Mouse (Mus musculus): ENCODE results near the gene Cog2. TPM values are rescaled to one million over a fixed set of nuclear protein-coding genes. Genes with fewer than 3 reads are reported as not detected.

The Cog2 gene
- polyA plus RNA-seq (2015; fragmentation: Nextera tagmentation; extraction: Ambion mirVana): 30.4 and 32.2 TPM in 2 replicates

DNA sequence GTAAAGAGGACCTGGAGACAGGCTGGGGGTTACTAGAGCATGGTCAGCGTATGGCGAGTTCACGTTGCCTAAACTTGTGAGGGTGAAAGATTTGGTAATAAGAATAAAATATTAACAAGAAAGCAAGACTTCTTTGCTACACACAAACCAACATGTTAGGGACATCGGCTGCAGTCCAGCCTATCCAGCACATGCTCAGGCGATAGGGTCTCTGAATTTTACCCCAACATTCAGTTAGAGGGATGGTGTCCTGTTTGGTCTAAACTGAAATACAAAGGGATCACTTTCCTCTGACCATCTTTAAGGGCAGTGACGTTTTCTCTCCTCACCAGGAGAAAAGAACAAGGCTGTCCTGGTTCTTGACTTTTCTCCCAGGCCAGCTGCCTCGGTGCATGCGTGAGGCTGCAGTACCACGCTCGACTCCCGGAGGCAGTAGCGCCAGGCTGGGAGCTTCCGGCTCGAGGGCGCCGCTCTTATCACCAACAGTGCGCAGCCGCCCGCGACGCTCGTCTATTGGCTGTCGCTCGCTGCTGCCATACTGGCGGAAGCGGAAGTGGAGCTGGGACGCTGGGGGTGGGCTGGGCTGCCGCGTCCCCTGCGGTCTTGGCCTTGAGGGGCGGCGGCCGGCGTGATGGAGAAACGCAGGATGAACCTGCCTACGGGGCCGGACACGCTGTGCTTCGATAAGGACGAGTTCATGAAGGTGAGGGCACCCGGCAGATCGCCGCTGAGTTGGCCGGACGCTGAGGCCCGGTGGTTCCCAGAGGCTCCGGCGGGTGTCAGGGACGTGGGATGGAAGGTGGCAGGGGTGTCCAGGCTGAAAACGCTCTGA is at the start of gene Cog2:
Gene Cog2, plus strand, starts transcription at position 519 of the 832 bp plus-strand sequence.
- no peaks in the 10 kb centered on the region for H3K9me3 ChIP-seq (replicated peaks)
- peak within 1 kb of the TSS; percentile 82 for H3K9ac ChIP-seq (replicated peaks)
- 0 out of 2 replicates have a peak within 1 kb of the TSS, but pooled peaks have one; percentile 48 for H3K27ac ChIP-seq (replicated peaks)
- peak within 1 kb of the TSS; percentile 71 for H3K4me2 ChIP-seq
- H3K36me3 ChIP-seq: peaks cover 10% of the 10 kb centered on the region
- WGBS: 11% methylated on average over 50 of the region's 50 CpGs
- peaks cover 24% of the 10 kb centered on the region for H3K4me1 ChIP-seq
- peaks cover 21% of the 10 kb centered on the region for H3K27me3 ChIP-seq (replicated peaks)
- peak; percentile 99 for ATAC-seq (ENCODE audit: low FRiP score)
- peak within 1 kb of the TSS; percentile 76 for H3K4me3 ChIP-seq (replicated peaks)

DNA sequence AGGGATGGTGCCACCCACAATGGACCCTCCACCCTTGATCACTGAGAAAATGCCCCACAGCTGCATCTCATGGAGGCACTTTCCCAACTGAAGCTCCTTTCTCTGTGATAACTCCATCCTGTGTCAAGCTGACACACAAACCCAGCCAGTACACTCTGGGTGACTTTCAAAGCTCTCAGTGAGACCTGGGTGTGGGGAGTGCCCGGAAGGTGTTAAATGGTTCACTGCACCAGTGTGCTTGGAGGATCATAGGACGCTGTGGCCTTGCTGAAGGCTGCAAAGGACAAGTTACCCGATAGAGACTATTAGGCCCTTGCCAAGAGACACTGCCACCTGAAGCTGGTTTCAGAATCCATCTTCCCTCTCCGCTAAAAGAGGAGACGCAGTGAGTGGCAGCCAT is 44.9 kb upstream of the Cog2 start:
- Histone ChIP-seq H3K4me2 (no peak overlapping the region), H3K27me3 (replicated peaks) (no peaks in the 10 kb centered on the region), H3K4me3 (replicated peaks) (no peak overlapping the region), H3K36me3 (no peaks in the 10 kb centered on the region), H3K27ac (replicated peaks) (no peak overlapping the region), H3K9ac (replicated peaks) (no peak overlapping the region), H3K9me3 (replicated peaks) (no peaks in the 10 kb centered on the region), H3K4me1 (no peaks in the 10 kb centered on the region)
- ATAC-seq (ENCODE audit: low FRiP score): no peak
- WGBS: 89% methylated on average over 5 of the region's 5 CpGs

DNA sequence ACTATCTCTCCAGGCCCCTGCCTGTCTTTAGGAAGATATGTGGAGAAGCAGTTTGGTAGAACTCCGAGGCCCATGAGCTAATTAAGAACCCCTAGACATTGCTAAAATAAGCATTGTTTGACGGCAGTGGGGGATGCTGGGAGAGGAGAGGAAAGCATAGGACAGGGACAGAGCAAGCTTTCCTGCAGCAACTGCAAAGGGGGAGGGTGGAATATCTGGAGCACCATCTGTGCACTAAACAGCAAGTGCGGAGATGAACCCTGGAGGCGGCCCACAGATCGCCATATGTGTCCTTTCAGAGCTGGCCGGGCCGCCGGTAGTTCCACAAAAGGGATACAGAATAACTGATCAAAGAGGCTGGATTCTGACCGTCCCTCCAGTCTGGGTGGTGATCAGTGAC is 43.9 kb upstream of the Cog2 start:
- no peak for ATAC-seq (ENCODE audit: low FRiP score)
- H3K27ac ChIP-seq (replicated peaks): no peak overlapping the region
- H3K4me1 ChIP-seq: no peaks in the 10 kb centered on the region

DNA sequence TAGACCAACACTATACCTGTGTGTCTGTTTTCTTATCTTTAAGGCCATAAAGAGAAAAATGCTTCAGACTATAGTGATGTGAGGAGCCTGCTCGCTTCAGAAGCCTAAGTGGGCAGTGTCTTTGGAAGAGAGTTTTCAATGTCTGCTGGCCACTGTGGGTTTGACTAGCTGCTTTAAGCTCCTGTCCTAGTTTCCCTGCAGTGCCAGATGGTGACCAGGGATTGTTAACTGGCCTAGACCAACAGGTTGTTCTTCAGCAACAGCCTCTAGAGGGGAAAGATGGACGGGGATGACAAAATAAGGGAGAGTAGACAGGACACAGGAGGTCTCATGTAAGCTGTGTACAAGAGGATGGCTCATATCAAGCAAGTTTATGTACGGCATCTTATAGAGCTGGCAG is 41.3 kb upstream of the Cog2 start:
- no peaks in the 10 kb centered on the region for H3K4me1 ChIP-seq
- 84% methylated on average over 3 of the region's 3 CpGs for WGBS
- ATAC-seq (ENCODE audit: low FRiP score): no peak
- no peaks in the 10 kb centered on the region for H3K36me3 ChIP-seq
- no peak overlapping the region for H3K4me3 ChIP-seq (replicated peaks)
- no peak overlapping the region for H3K4me2 ChIP-seq
- no peak overlapping the region for H3K9ac ChIP-seq (replicated peaks)
- H3K27ac ChIP-seq (replicated peaks): no peak overlapping the region
- no peaks in the 10 kb centered on the region for H3K9me3 ChIP-seq (replicated peaks)
- H3K27me3 ChIP-seq (replicated peaks): no peaks in the 10 kb centered on the region

More for the DNA sequence above, 43.9 kb upstream of the Cog2 start:
- Histone ChIP-seq H3K9ac (replicated peaks) (no peak overlapping the region), H3K27me3 (replicated peaks) (no peaks in the 10 kb centered on the region), H3K4me3 (replicated peaks) (no peak overlapping the region), H3K36me3 (no peaks in the 10 kb centered on the region), H3K4me2 (no peak overlapping the region), H3K9me3 (replicated peaks) (no peaks in the 10 kb centered on the region)
- 23% methylated on average over 9 of the region's 9 CpGs for WGBS

DNA sequence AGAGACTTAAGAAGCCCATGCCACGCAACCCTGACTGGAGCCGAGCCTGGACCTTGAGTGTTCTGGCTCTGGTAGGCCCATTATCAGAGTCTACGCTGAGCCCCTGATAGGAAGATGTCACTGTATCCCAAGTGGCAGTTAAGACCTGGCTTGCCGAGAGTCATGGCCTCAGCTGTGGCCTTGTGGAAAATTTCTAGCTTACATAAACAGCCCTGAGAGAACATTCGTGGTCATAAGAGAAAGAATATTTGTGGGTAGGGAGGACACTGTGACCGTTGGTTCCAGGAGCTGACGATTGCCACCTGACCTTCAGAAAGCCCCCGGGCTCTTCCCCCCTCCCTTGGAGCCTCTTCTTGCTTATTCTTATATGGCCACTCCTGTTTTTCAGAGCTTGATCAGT is 40.2 kb upstream of the Cog2 start:
- WGBS: 88% methylated on average over 8 of the region's 8 CpGs

DNA sequence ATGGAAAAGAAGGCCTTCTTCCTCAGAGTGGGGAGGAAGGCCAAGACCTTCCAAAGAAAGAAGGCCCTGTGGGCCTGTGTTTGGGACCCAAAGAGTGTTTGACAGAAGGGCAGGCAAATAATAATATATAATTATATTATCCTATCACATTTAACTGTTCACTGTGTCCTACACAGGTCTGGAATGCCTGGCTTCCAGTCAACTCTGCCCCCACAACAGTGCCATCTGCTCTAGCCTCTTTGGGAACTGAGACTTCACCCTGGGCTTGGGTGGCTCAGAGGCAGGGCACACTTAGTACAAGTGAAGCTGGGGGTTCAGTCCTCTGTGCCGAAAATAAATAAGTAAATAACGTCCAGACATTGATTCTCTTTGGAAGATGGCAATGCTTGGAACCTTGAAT is 37.8 kb upstream of the Cog2 start:
- Histone ChIP-seq H3K4me2 (no peak overlapping the region), H3K36me3 (no peaks in the 10 kb centered on the region), H3K9ac (replicated peaks) (no peak overlapping the region), H3K27ac (replicated peaks) (no peak overlapping the region), H3K9me3 (replicated peaks) (no peaks in the 10 kb centered on the region), H3K4me3 (replicated peaks) (no peak overlapping the region), H3K4me1 (peaks cover 4% of the 10 kb centered on the region; the same call in 1 of the 2 replicates), H3K27me3 (replicated peaks) (no peaks in the 10 kb centered on the region)
- 90% methylated on average over 2 of the region's 2 CpGs for WGBS
- no peak for ATAC-seq (ENCODE audit: low FRiP score)

More for the DNA sequence above, 40.2 kb upstream of the Cog2 start:
- Histone ChIP-seq H3K36me3 (no peaks in the 10 kb centered on the region), H3K27me3 (replicated peaks) (no peaks in the 10 kb centered on the region), H3K9me3 (replicated peaks) (no peaks in the 10 kb centered on the region), H3K4me3 (replicated peaks) (no peak overlapping the region), H3K27ac (replicated peaks) (no peak overlapping the region), H3K4me1 (no peaks in the 10 kb centered on the region), H3K4me2 (no peak overlapping the region), H3K9ac (replicated peaks) (no peak overlapping the region)
- no peak for ATAC-seq (ENCODE audit: low FRiP score)

DNA sequence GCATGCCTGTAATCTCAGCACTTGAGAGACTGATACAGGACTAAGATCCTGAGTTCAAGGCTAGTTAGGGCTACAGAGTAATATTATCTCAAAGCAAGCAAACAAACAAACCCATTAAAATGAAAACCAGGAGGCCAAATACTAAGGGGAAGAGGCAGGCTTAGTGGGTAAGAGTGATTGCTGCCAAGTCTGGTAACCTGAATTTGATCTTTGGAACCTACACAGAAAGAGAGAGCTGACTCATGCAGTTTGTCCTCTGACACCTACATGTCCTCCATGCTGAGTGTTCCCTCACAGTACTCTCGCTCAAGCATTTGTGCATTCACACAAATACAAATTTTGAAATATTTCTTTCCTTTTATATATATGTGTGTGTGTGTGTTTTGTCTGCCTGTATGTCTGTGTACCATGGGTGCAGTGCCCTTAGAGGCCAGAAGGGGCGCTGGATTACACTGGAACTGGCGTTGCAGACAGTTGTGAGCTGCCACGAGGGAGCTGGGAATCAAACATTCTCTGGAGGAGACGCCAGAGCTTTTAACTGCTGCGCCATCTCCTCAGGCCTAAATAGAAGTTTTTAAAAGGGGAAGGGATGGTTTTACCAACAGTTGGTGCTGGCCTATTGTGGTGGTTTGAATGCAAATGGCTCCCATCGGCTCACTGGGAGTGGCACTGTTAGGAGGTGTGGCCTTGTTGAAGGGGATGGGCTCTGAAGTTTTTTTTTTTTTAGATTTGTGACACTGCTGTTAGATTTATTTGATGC is 37.0 kb upstream of the Cog2 start:
- ATAC-seq (ENCODE audit: low FRiP score): no peak
- no peak overlapping the region for H3K9ac ChIP-seq (replicated peaks)
- H3K36me3 ChIP-seq: no peaks in the 10 kb centered on the region
- H3K4me1 ChIP-seq: peaks cover 4% of the 10 kb centered on the region; the same call in 1 of the 2 replicates
- H3K27me3 ChIP-seq (replicated peaks): no peaks in the 10 kb centered on the region
- 71% methylated on average over 7 of the region's 7 CpGs for WGBS
- H3K27ac ChIP-seq (replicated peaks): no peak overlapping the region
- H3K4me2 ChIP-seq: no peak overlapping the region
- no peaks in the 10 kb centered on the region for H3K9me3 ChIP-seq (replicated peaks)
- H3K4me3 ChIP-seq (replicated peaks): no peak overlapping the region

DNA sequence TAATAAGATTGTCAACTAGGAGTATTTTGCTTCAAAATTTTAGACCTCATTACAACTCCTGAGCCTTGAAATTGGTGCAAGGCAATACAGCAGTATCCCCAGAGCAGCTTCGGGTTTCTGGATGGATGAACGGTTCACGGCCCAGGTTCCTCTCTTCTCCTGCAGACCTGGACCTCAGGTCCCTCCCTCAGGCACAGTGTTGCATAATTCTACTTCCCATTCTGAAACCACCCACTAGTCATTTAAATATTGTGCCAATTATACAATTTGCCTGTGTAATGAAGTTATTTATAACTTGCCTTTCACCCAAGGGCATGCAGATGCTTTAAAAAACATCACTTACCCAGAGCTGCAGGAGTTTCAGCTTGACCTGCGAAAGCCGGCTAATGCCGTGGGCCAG is 31.3 kb upstream of the Cog2 start:
- 90% methylated on average over 6 of the region's 6 CpGs for WGBS
- Histone ChIP-seq H3K9ac (replicated peaks) (no peak overlapping the region), H3K27ac (replicated peaks) (no peak overlapping the region), H3K9me3 (replicated peaks) (no peaks in the 10 kb centered on the region), H3K27me3 (replicated peaks) (no peaks in the 10 kb centered on the region), H3K36me3 (no peaks in the 10 kb centered on the region), H3K4me1 (peaks cover 4% of the 10 kb centered on the region; the same call in 1 of the 2 replicates), H3K4me3 (replicated peaks) (no peak overlapping the region), H3K4me2 (no peak overlapping the region)
- no peak for ATAC-seq (ENCODE audit: low FRiP score)

DNA sequence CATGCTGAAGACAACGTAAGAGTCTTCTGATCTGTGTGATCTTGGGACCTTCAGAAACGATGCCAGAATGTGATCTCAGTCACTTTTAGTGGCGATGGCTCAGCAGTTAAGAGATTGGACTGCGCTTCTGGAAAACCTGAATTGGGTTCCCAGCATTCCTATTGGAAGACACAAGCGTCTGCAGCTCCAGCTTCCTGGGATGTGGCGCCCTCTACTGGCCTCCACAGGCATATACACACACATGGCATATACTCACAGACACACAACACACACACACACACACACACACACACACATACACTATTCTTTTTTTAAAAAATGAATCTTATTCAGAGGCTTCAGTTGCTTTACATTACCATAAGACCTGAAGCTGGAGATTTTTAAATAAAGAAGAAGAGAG is 30.8 kb upstream of the Cog2 start:
- no peak overlapping the region for H3K4me2 ChIP-seq
- H3K9me3 ChIP-seq (replicated peaks): no peaks in the 10 kb centered on the region
- 89% methylated on average over 6 of the region's 6 CpGs for WGBS
- no peak overlapping the region for H3K9ac ChIP-seq (replicated peaks)
- H3K4me1 ChIP-seq: peaks cover 4% of the 10 kb centered on the region; the same call in 1 of the 2 replicates
- no peaks in the 10 kb centered on the region for H3K36me3 ChIP-seq
- ATAC-seq (ENCODE audit: low FRiP score): no peak
- no peaks in the 10 kb centered on the region for H3K27me3 ChIP-seq (replicated peaks)
- no peak overlapping the region for H3K27ac ChIP-seq (replicated peaks)
- H3K4me3 ChIP-seq (replicated peaks): no peak overlapping the region

DNA sequence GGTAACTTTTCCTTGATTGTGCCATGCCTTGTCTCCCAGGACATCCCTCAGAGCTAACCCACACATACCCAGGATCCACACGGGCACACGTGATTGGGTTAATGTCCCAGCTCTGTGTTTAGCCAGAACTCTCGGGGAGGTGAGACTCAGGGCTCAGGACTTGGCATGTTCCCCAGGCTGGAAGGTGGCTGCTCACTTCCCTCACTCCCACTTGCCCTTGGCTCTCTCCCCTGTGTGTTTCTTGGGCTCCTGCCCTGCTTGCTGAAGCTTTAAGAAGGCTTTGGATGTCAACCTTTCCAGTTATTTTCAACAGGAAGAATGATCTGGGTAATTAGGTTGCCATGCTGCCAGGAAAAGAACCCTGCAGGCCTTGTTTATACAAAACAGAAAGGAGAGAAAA is 26.2 kb upstream of the Cog2 start:
- no peaks in the 10 kb centered on the region for H3K36me3 ChIP-seq
- H3K9ac ChIP-seq (replicated peaks): no peak overlapping the region
- 76% methylated on average over 3 of the region's 3 CpGs for WGBS
- H3K4me3 ChIP-seq (replicated peaks): no peak overlapping the region
- no peaks in the 10 kb centered on the region for H3K9me3 ChIP-seq (replicated peaks)
- no peaks in the 10 kb centered on the region for H3K4me1 ChIP-seq
- no peaks in the 10 kb centered on the region for H3K27me3 ChIP-seq (replicated peaks)
- no peak overlapping the region for H3K4me2 ChIP-seq
- ATAC-seq (ENCODE audit: low FRiP score): no peak
- no peak overlapping the region for H3K27ac ChIP-seq (replicated peaks)

DNA sequence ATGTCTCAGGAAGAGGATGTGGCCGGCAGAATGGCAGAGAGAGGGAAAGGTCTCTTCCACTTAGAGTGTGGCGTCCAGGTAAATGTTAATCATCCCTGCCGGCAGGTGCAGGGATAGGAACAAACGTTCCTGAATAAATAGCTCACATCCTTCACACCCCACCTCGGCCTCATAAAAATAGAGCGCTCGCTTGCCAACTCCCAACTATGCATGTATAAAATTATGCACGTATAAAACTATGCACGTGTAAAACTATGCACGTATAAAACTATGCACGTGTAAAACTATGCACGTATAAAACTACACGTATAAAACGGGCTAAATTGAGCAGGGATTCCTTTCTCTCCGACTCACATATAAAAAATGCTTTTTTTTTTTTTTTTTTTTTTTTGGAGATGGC is 25.6 kb upstream of the Cog2 start:
- ATAC-seq (ENCODE audit: low FRiP score): no peak

DNA sequence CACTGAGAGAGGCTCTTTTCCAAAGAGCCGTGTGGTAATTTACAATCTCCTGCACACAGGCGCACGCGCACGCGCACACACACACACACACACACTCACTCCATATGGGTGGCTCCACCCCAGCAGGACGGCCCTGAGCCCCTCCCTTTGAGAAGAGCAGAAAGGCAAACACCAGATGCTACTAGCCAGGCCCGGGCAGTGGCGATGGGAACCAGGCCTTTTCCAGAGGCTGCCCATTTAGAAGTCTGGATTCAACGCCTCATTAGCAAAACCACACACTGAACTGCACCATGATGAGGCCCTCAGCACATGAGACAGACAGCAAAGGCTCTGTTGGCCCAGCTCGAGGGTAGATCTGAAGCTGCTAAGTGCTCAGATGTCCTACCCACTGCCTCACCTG is 24.9 kb upstream of the Cog2 start:
- 71% methylated on average over 11 of the region's 11 CpGs for WGBS

More for the DNA sequence above, 25.6 kb upstream of the Cog2 start:
- H3K36me3 ChIP-seq: no peaks in the 10 kb centered on the region
- WGBS: 84% methylated on average over 15 of the region's 15 CpGs
- no peaks in the 10 kb centered on the region for H3K4me1 ChIP-seq
- no peak overlapping the region for H3K4me2 ChIP-seq
- H3K9ac ChIP-seq (replicated peaks): no peak overlapping the region
- no peak overlapping the region for H3K4me3 ChIP-seq (replicated peaks)
- no peaks in the 10 kb centered on the region for H3K9me3 ChIP-seq (replicated peaks)
- no peaks in the 10 kb centered on the region for H3K27me3 ChIP-seq (replicated peaks)
- no peak overlapping the region for H3K27ac ChIP-seq (replicated peaks)

More for the DNA sequence above, 24.9 kb upstream of the Cog2 start:
- no peak overlapping the region for H3K9ac ChIP-seq (replicated peaks)
- no peak overlapping the region for H3K4me3 ChIP-seq (replicated peaks)
- no peak overlapping the region for H3K4me2 ChIP-seq
- no peaks in the 10 kb centered on the region for H3K9me3 ChIP-seq (replicated peaks)
- H3K27me3 ChIP-seq (replicated peaks): no peaks in the 10 kb centered on the region
- no peak overlapping the region for H3K27ac ChIP-seq (replicated peaks)
- ATAC-seq (ENCODE audit: low FRiP score): no peak
- H3K4me1 ChIP-seq: no peaks in the 10 kb centered on the region
- no peaks in the 10 kb centered on the region for H3K36me3 ChIP-seq

Measured in neural tube, embryonic 15.5 days (tissue).